Mouse (Mus musculus): ENCODE results near the gene Vwa8.

Vwa8 gene

GRCm38 (mm10) chr14:79226741-79227140 is 377.9 kb downstream of the Vwa8 start:
- DNase-seq (ENCODE audit: low read depth, low spot score) = no peak

- no peak for DNase-seq (ENCODE audit: low read depth, low spot score)
Measured at GRCm38 (mm10) chr14:79227955-79228354, 379.1 kb downstream of the Vwa8 start.

- no peak for DNase-seq (ENCODE audit: low read depth, low spot score)
Measured at GRCm38 (mm10) chr14:79231677-79232076, 382.8 kb downstream of the Vwa8 start.

- no peak for DNase-seq (ENCODE audit: low read depth, low spot score)
Measured at GRCm38 (mm10) chr14:79233697-79234096, 384.8 kb downstream of the Vwa8 start.

- no peak for DNase-seq (ENCODE audit: low read depth, low spot score)
Measured at GRCm38 (mm10) chr14:79234513-79234912, 385.7 kb downstream of the Vwa8 start.

GRCm38 (mm10) chr14:79235157-79235556 is 386.3 kb downstream of the Vwa8 start:
- DNase-seq (ENCODE audit: low read depth, low spot score) = no peak

GRCm38 (mm10) chr14:79236261-79236660 is 387.4 kb downstream of the Vwa8 start:
- no peak for DNase-seq (ENCODE audit: low read depth, low spot score)

- no peak for DNase-seq (ENCODE audit: low read depth, low spot score)
Measured at GRCm38 (mm10) chr14:79239402-79239801, 390.6 kb downstream of the Vwa8 start.

GRCm38 (mm10) chr14:79241057-79241570 is 392.3 kb downstream of the Vwa8 start:
- DNase-seq (ENCODE audit: low read depth, low spot score) = no peak

GRCm38 (mm10) chr14:79241656-79242385 is 393.0 kb downstream of the Vwa8 start:
- no peak for DNase-seq (ENCODE audit: low read depth, low spot score)

- no peak for DNase-seq (ENCODE audit: low read depth, low spot score)
Measured at GRCm38 (mm10) chr14:79242386-79242720, 393.5 kb downstream of the Vwa8 start.

GRCm38 (mm10) chr14:79243038-79243883 is 394.4 kb downstream of the Vwa8 start:
- no peak for DNase-seq (ENCODE audit: low read depth, low spot score)

- no peak for DNase-seq (ENCODE audit: low read depth, low spot score)
Measured at GRCm38 (mm10) chr14:79244571-79244970, 395.7 kb downstream of the Vwa8 start.

- no peak for DNase-seq (ENCODE audit: low read depth, low spot score)
Measured at GRCm38 (mm10) chr14:79251727-79252285, 403.0 kb downstream of the Vwa8 start.
